In the genomic region with DNA sequence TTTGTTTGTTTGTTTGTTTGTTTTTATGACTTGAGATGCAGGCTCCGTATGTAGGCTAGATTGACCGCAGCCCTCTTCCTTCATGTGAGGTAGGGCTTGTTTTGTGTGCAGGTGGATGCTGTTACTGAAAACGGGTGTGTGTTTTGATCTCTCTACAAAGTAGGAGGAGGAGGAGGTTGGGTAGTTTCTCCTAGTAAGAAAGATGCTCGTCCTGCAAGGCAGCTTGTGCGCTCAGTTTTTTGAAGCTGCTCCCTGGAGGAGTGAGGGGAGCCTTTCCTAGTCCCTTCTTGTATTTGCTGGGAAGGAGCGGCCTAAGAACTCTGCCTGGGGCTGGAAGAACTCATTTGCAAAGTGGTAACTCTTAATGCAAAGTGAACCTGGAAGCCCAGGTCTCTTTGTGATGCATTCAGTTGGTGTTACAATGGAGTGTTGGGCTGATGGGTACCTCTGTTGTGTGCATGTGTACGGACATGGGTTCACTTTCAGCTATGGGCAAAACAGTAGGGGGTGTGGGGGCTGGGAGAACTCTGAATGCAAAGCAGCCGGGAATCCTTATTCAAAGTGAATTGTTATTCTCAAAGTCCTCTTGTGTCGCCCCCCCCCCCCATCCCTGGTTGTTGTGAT, we compare ENCODE assay signal across 8 mouse cellular contexts. TPM values are rescaled to one million over a fixed set of nuclear protein-coding genes. Genes with fewer than 3 reads are reported as not detected.
DNase-seq lines count a peak whose midpoint lies in the region; ATAC-seq lines count a peak whose summit lies in the region.

No protein-coding gene starts in this region.

- no peak for ATAC-seq in heart, embryonic 15.5 days (replicated peaks; ENCODE audit: insufficient number of reproducible peaks, insufficient read depth, low FRiP score, low read depth)
- no peak for ATAC-seq in hindbrain, embryonic 12.5 days (ENCODE audit: low FRiP score)
- ATAC-seq in midbrain, embryonic 12.5 days (ENCODE audit: low FRiP score, low read depth) = no peak
- ATAC-seq in activated CD4-positive, CD25-positive, alpha-beta regulatory T cell, adult 4 months = no peak

- no peaks in the 10 kb centered on the region for H3K27me3 ChIP-seq in heart, embryonic 15.5 days
- no peaks in the 10 kb centered on the region for H3K27me3 ChIP-seq in hindbrain, embryonic 12.5 days
- H3K27me3 ChIP-seq in midbrain, embryonic 12.5 days = no peaks in the 10 kb centered on the region

- DNase-seq in heart, adult 9 months (ENCODE audit: low spot score in 2 of 2) = no peak
- peak; percentile 95 for DNase-seq in R1 (ENCODE audit: low read depth, low spot score)
- DNase-seq in gastrocnemius, postnatal 36 days = no peak
- DNase-seq in left cerebral cortex, adult 18-20 months (ENCODE audit: low spot score in 2 of 2) = no peak

- peaks cover 12% of the 10 kb centered on the region for H3K36me3 ChIP-seq in heart, embryonic 15.5 days
- H3K36me3 ChIP-seq in hindbrain, embryonic 12.5 days = peaks cover 13% of the 10 kb centered on the region; the same call in 1 of the 2 replicates
- H3K36me3 ChIP-seq in midbrain, embryonic 12.5 days = peaks cover 12% of the 10 kb centered on the region

- H3K4me1 ChIP-seq in heart, embryonic 15.5 days (replicated peaks) = peaks cover 19% of the 10 kb centered on the region
- peaks cover 17% of the 10 kb centered on the region; the same call in 1 of the 2 replicates for H3K4me1 ChIP-seq in hindbrain, embryonic 12.5 days
- H3K4me1 ChIP-seq in midbrain, embryonic 12.5 days = peaks cover 18% of the 10 kb centered on the region; the same call in 1 of the 2 replicates

- intact Hi-C loops in gastrocnemius, postnatal 36 days (cut with DNase I) = no loop called here

- 0 out of 2 replicates have a peak overlapping the region, but pooled peaks have one; percentile 47 for H3K27ac ChIP-seq in heart, embryonic 15.5 days
- no peak overlapping the region for H3K27ac ChIP-seq in hindbrain, embryonic 12.5 days
- H3K27ac ChIP-seq in midbrain, embryonic 12.5 days (replicated peaks) = no peak overlapping the region

- no peaks in the 10 kb centered on the region for H3K9me3 ChIP-seq in heart, embryonic 15.5 days (replicated peaks)
- H3K9me3 ChIP-seq in hindbrain, embryonic 12.5 days (replicated peaks) = no peaks in the 10 kb centered on the region
- H3K9me3 ChIP-seq in midbrain, embryonic 12.5 days = no peaks in the 10 kb centered on the region

- peak overlapping the region; percentile 76 for H3K4me3 ChIP-seq in heart, embryonic 15.5 days
- H3K4me3 ChIP-seq in hindbrain, embryonic 12.5 days = peak overlapping the region; percentile 62
- H3K4me3 ChIP-seq in midbrain, embryonic 12.5 days = peak overlapping the region; percentile 66

- 22% methylated on average over 9 of the region's 9 CpGs for WGBS in heart, embryonic 15.5 days
- WGBS in hindbrain, embryonic 12.5 days = 14% methylated on average over 9 of the region's 9 CpGs
- 19% methylated on average over 9 of the region's 9 CpGs for WGBS in midbrain, embryonic 12.5 days

- H3K9ac ChIP-seq in heart, embryonic 15.5 days = 0 out of 2 replicates have a peak overlapping the region, but pooled peaks have one; percentile 74
- peak overlapping the region; percentile 69 for H3K9ac ChIP-seq in hindbrain, embryonic 12.5 days
- H3K9ac ChIP-seq in midbrain, embryonic 12.5 days (replicated peaks) = peak overlapping the region; percentile 59

- H3K4me2 ChIP-seq in heart, embryonic 15.5 days = peak overlapping the region; percentile 71
- peak overlapping the region; percentile 67 for H3K4me2 ChIP-seq in hindbrain, embryonic 12.5 days (replicated peaks)
- H3K4me2 ChIP-seq in midbrain, embryonic 12.5 days (replicated peaks) = peak overlapping the region; percentile 63

RNA-seq across cellular contexts. Expression of a gene that starts 2.4 kb away (rescaled TPM):
- 16.6 and 21.7 TPM in 2 replicates for polyA plus RNA-seq in heart, embryonic 15.5 days (2015; fragmentation: Nextera tagmentation; extraction: Ambion mirVana)
- polyA plus RNA-seq in hindbrain, embryonic 12.5 days (2016; fragmentation: Nextera tagmentation; extraction: Ambion mirVana) = 33.9 and 34.8 TPM in 2 replicates
- 37.6 and 39.1 TPM in 2 replicates for polyA plus RNA-seq in midbrain, embryonic 12.5 days (2016; fragmentation: Nextera tagmentation; extraction: Ambion mirVana)
- 1 to 10 TPM; 8.0 to 8.1 TPM for total RNA-seq in gastrocnemius, postnatal 36 days (2021)
- 10 to 100 TPM in 1 of 2 experiments, 1 to 10 TPM in 1; 9.1 to 14.7 TPM for polyA plus RNA-seq in activated CD4-positive, CD25-positive, alpha-beta regulatory T cell, adult 4 months (2017; shearing (Covaris generic))
- total RNA-seq in left cerebral cortex, adult 18-20 months (2021) = 10 to 100 TPM; 34.2 to 35.2 TPM

RNA-seq across cellular contexts. Expression of a gene that starts 14.1 kb away (rescaled TPM):
- polyA plus RNA-seq in heart, embryonic 15.5 days (2015; fragmentation: Nextera tagmentation; extraction: Ambion mirVana) = 4.1 and 8.7 TPM in 2 replicates
- 34.5 and 37.7 TPM in 2 replicates for polyA plus RNA-seq in hindbrain, embryonic 12.5 days (2016; fragmentation: Nextera tagmentation; extraction: Ambion mirVana)
- 27.5 and 34.1 TPM in 2 replicates for polyA plus RNA-seq in midbrain, embryonic 12.5 days (2016; fragmentation: Nextera tagmentation; extraction: Ambion mirVana)
- 1 to 10 TPM in 1 of 2 experiments, under 1 TPM in 1; 0.81 to 1.2 TPM for total RNA-seq in gastrocnemius, postnatal 36 days (2021)
- under 1 TPM in 1 of 2 experiments, not detected in 1; 0.20 TPM for polyA plus RNA-seq in activated CD4-positive, CD25-positive, alpha-beta regulatory T cell, adult 4 months (2017; shearing (Covaris generic))
- total RNA-seq in left cerebral cortex, adult 18-20 months (2021) = 10 to 100 TPM; 26.7 to 29.7 TPM

RNA-seq across cellular contexts. Expression of a gene that starts 24.8 kb away (rescaled TPM):
- 25.9 and 31.1 TPM in 2 replicates for polyA plus RNA-seq in heart, embryonic 15.5 days (2015; fragmentation: Nextera tagmentation; extraction: Ambion mirVana)
- polyA plus RNA-seq in hindbrain, embryonic 12.5 days (2016; fragmentation: Nextera tagmentation; extraction: Ambion mirVana) = 72.5 and 79.2 TPM in 2 replicates
- 78.3 and 80.8 TPM in 2 replicates for polyA plus RNA-seq in midbrain, embryonic 12.5 days (2016; fragmentation: Nextera tagmentation; extraction: Ambion mirVana)
- total RNA-seq in gastrocnemius, postnatal 36 days (2021) = 10 to 100 TPM; 17.3 to 19.2 TPM
- 10 to 100 TPM; 46.6 to 58.8 TPM for polyA plus RNA-seq in activated CD4-positive, CD25-positive, alpha-beta regulatory T cell, adult 4 months (2017; shearing (Covaris generic))
- 100 to 1,000 TPM in 1 of 2 experiments, 10 to 100 TPM in 1; 99.1 to 103 TPM for total RNA-seq in left cerebral cortex, adult 18-20 months (2021)

RNA-seq across cellular contexts. Expression of a gene that starts 36.5 kb away (rescaled TPM):
- 30.5 and 39.4 TPM in 2 replicates for polyA plus RNA-seq in heart, embryonic 15.5 days (2015; fragmentation: Nextera tagmentation; extraction: Ambion mirVana)
- polyA plus RNA-seq in hindbrain, embryonic 12.5 days (2016; fragmentation: Nextera tagmentation; extraction: Ambion mirVana) = 86.0 and 88.5 TPM in 2 replicates
- polyA plus RNA-seq in midbrain, embryonic 12.5 days (2016; fragmentation: Nextera tagmentation; extraction: Ambion mirVana) = 88.8 and 89.2 TPM in 2 replicates
- total RNA-seq in gastrocnemius, postnatal 36 days (2021) = 1 to 10 TPM; 3.8 to 4.9 TPM
- 10 to 100 TPM; 34.0 to 36.1 TPM for polyA plus RNA-seq in activated CD4-positive, CD25-positive, alpha-beta regulatory T cell, adult 4 months (2017; shearing (Covaris generic))
- 10 to 100 TPM; 96.0 to 98.1 TPM for total RNA-seq in left cerebral cortex, adult 18-20 months (2021)

RNA-seq across cellular contexts. Expression of a gene that starts 42.7 kb away (rescaled TPM):
- 1.2 TPM in 1 of 2 replicates, not detected in the other for polyA plus RNA-seq in heart, embryonic 15.5 days (2015; fragmentation: Nextera tagmentation; extraction: Ambion mirVana)
- 1.7 TPM in 1 of 2 replicates, not detected in the other for polyA plus RNA-seq in hindbrain, embryonic 12.5 days (2016; fragmentation: Nextera tagmentation; extraction: Ambion mirVana)
- polyA plus RNA-seq in midbrain, embryonic 12.5 days (2016; fragmentation: Nextera tagmentation; extraction: Ambion mirVana) = not detected in 2 replicates
- not detected for total RNA-seq in gastrocnemius, postnatal 36 days (2021)
- not detected for polyA plus RNA-seq in activated CD4-positive, CD25-positive, alpha-beta regulatory T cell, adult 4 months (2017; shearing (Covaris generic))
- 1 to 10 TPM in 1 of 2 experiments, not detected in 1; 1.6 TPM for total RNA-seq in left cerebral cortex, adult 18-20 months (2021)
